Mouse (Mus musculus) erythroid progenitor cell, adult 5-6 weeks (primary cell): Measurements from ENCODE around the gene Ccni. TPM values are rescaled to one million over a fixed set of nuclear protein-coding genes. Genes with fewer than 3 reads are reported as not detected.

ENCODE experiments used
- ATAC-seq: replicated peaks from 2 replicates; pipeline ENCODE4 v1.8.0; 2016; ENCODE audit warnings: moderate number of reproducible peaks, mild to moderate bottlenecking, moderate TSS enrichment, inconsistent platforms; ENCODE audit not compliant: poor library complexity, low FRiP score, severe bottlenecking
- total RNA-seq, 2 experiments: library from RNA; stranded (forward) in 1 of 2; stranded (reverse) in 1 of 2; fragments of 150-400 nt in 1 of 2; fragments of 186-747, 209-891 nt in 1 of 2; gene quantifications; 2 replicates each; pipeline versions ENCODE4 v1.2.3 to v1.2.4; 2015 to 2017; ENCODE audit warnings: low replicate concordance in 2 of 2

Ccni gene
- 161 and 174 TPM in 2 replicates for total RNA-seq (2015; ENCODE audit: low replicate concordance)
- total RNA-seq (2017; ENCODE audit: low replicate concordance), result 129 and 151 TPM in 2 replicates

- ATAC-seq, result peak; percentile 95
These were observed at the start of gene Ccni, which contains the start of gene 2010109A12Rik for GRCm38 (mm10) chr5:93206109-93207005. Gene Ccni (minus strand): TSS chr5:93206495. Gene 2010109A12Rik (plus strand): TSS chr5:93206518.

- ATAC-seq, result no peak
These were observed 49.5 kb upstream of the Ccni start for GRCm38 (mm10) chr5:93255759-93256265.

DNA sequence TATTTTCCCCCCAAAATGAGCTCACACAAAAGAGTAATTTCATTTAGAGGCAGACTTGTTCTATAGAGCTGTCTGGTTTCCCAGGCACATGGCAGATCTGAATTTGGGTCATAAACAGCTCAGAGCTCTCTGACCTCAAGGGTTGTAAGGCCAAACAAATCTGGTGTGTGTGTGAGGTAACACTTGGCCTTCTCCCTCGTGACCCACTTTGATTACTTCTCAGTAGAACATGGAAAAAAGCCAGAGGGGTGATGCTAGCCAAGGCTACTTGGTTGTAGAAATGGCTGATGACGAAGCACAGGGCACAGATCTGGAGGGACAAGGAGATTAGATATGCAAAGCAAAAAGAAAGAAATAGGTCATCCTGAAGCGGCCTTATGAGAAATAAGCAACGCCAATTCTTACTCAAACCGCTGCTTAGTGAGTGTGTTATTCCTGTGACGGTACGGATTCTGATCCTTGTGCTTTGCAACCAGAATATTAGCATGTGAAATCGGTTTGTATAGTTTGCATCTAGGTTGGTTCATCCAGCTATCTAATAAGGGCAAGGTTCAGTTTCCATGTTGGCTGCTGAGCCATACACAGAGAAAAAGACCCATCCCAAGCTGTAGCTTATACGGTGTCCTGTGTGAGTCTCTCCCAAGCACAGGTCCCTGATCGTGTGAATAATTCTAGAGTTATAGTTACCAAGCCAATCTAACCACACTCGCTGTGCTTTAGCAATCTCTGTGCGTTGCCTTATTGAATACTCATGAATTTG is 44.9 kb upstream of the Ccni start:
- ATAC-seq, result no peak

- ATAC-seq, result no peak
These were observed 43.8 kb upstream of the Ccni start for GRCm38 (mm10) chr5:93249940-93250578.

DNA sequence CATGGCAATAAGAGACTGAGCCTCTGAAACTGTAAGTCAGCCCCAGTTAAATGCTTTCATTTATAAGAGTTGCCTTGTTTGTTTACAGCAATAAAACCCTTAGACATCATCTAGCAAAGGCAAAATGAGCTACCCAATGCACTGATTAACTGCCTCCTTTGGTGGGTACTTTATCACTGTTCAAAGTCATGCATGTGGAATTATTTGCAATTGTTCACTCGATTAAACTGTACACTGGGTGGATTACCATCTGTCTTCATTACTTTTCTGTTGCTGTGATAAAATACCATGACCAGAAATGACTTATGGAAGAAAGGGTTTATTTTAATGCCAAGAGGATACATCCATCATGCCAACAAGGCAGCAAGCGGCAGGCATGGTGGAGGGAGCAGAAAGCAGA is 39.0 kb upstream of the Ccni start:
- no peak for ATAC-seq

DNA sequence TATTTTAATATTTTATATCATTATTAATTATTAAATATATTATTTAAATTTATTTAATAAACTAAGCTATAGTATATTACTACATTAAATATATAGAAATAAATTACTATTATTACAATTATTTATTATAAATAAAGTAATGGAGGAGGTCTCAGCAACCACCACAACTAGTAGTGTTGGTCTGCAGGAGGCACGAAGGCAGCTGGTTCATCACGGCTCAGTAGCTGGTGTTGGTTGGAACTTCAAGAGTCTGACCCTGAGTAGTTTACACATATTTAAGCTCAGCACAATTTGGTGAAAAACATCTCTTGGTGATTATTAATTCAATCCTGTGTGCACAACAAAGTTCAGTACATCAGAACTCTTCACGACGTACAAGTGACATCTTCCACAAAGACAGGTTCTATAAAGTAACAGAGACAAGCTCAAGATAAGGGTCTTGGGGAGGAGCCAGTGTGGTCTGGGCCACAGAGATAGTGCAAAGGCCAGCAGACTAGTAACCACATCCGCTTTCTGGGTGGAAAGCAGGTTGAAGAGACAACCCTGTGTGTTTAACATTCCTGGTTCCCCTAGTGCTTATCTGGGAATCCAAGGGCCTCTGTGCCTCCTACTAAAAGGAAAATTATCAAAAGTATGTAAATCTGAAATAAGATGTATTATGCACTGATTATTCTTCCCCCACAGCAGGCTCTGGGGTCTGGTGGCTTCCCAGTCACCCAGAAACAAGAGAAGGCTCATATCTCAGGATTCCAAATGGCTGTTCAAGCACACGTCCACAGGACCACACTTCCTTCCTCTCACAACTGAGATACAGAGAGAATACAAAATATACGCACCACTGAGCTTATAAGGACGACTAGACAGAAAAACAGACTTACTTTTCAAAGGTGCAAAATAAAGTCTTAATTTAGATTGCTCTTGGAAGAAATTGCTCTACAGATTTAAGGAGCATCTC is 33.6 kb upstream of the Ccni start:
- ATAC-seq, result peak; percentile 95

- no peak for ATAC-seq
These were observed 30.2 kb upstream of the Ccni start for GRCm38 (mm10) chr5:93236541-93236940.

DNA sequence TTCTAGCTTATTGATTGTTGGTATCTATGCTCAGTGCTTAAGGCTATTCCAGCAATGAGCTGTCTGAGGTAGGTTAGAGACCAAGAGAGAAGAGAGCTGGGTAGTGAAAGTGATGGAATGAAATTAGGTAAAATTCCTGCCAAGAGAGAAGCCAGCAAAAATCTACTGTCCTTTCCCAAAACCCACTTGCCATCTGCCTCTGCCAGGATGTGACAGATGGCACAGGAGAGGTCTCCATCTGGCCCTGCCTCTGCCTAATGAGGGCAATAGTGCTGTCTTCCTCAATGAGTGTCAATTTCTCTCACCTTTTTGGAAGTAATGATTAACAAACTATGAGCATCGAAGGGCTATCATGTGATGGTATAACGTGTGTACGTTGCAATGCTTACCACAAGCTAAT is 29.6 kb upstream of the Ccni start:
- ATAC-seq, result no peak

GRCm38 (mm10) chr5:93234605-93235004 is 28.3 kb upstream of the Ccni start:
- no peak for ATAC-seq

DNA sequence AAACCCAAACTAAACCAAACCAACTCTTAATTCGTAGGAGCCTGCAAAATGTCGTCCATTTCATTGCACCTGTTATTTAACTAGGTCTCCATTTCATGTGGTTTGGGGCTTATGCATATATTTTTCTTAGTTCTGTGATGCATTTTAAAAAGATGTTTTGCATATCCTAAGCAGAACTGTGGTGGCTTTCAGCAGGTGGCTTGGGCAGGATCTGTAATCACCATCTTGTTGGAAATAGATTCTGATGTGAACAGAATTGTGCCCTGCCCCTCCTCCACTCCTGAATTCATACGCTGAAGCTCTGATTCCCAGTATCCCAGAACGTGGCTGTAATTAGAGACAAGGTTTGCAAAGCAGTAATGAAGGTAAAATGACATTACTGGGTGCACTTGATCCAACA is 27.8 kb upstream of the Ccni start:
- no peak for ATAC-seq

DNA sequence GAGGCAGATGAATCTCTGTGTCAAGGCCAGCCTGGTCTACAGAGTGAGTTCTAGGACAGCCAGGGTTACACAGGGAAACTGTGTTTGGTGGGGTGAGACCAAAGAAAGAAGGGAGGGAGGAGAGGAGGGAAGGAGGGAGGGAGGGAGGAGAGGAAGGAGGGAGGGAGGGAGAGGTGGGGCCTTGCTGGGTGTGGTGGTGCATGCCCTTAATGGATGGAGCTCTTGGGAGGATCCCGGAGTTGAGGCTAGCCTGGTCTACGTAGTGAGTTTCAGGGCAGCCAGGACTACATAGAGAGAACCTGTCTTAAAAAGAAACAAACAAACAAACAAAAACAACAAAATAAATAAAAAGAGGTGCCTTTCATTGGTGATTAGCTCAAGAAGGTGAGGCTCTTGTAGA is 26.5 kb upstream of the Ccni start:
- peak; percentile 86 for ATAC-seq

GRCm38 (mm10) chr5:93231721-93232120 is 25.4 kb upstream of the Ccni start:
- ATAC-seq, result no peak

GRCm38 (mm10) chr5:93229527-93229926 is 23.2 kb upstream of the Ccni start:
- ATAC-seq, result no peak

GRCm38 (mm10) chr5:93227157-93227556 is 20.9 kb upstream of the Ccni start:
- ATAC-seq, result peak; percentile 88

GRCm38 (mm10) chr5:93224549-93224948 is 18.3 kb upstream of the Ccni start:
- no peak for ATAC-seq

DNA sequence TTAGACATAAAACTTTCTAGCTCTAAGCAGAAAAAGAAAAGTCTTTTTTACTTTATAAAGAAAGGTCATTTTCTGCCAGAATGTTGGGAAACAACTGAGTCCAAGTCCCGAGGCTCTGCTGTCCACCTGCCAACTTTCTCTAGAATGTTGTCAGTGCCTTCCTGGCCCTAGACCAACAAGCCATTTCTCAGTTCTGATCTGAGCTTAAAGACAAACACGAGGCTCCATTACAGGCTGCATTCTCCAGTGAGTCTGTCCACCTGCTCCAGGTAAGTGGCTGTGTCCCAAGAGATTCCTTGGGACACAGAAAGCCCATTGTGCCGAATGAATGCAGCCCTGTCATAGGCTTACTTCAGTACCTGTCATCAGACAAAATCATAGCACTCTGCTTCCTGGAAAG is 15.4 kb upstream of the Ccni start:
- no peak for ATAC-seq

DNA sequence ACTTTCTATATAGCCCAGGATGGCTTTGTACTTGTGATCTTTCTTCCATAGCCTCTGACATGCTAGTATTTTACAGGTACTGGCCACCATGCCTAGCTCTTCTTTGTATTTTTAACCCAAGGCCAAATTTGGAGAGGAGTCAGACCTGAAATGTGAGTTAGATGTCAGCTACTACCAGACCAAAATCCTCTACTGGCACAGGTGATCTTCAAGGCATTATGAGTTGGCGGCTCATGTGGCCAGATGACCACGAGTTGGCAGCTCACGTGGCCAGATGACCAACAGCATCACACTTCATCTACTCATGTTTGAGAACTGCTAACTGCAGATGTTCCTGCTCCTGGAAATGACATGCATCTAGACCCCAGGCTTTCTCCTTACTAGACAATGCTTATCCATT is 12.1 kb upstream of the Ccni start:
- ATAC-seq, result no peak

- no peak for ATAC-seq
These were observed 1.3 kb upstream of the Ccni start for GRCm38 (mm10) chr5:93207555-93207954.

DNA sequence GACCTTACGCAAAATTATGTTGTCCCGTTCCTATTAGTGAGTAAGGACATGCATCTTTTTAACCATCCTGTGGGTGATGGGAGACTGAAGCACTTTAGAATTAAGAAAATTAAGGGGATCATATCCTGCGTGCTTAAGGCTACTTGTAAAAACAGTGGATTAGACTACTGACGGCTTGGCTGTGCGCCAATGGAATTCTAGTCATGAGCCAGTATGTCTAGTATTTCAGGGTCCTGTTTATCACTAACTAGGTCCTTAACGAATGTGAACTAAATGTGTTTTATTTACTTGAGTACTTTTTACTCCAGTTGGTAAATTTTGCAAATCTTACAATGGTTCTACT is 682 bp upstream of the Ccni start:
- peak; percentile 17 for ATAC-seq
